Mouse (Mus musculus) liver, embryonic 13.5 days (tissue): ENCODE measurements around the gene Sec31b. TPM values are rescaled to one million over a fixed set of nuclear protein-coding genes. Genes with fewer than 3 reads are reported as not detected.

Experiments used
- polyA plus RNA-seq: library from polyadenylated mRNA; unstranded; fragments of >200 nt; fragmentation: Nextera tagmentation; extraction: Ambion mirVana; gene quantifications from 2 replicates; pipeline ENCODE4 v1.2.1, GENCODE M21; 2015

The Sec31b gene
- polyA plus RNA-seq, 1 experiment from 2014 or later = 0.29 TPM

Other genes with a start within 250 kb of the Sec31b start
- 0.05 TPM in 1 of 2 replicates, not detected in the other for gene Scd4, start 212.8 kb downstream of the Sec31b start, polyA plus RNA-seq
- gene Scd1, start 138.0 kb downstream of the Sec31b start, polyA plus RNA-seq = 7.3 and 10.0 TPM in 2 replicates
- gene Wnt8b, start 52.4 kb downstream of the Sec31b start, polyA plus RNA-seq = not detected in 2 replicates
- gene Gm20538, start 7.0 kb upstream of the Sec31b start, polyA plus RNA-seq = not detected in 2 replicates
- gene Ndufb8, start 9.6 kb upstream of the Sec31b start, polyA plus RNA-seq = 345 and 371 TPM in 2 replicates
- 10.6 and 13.3 TPM in 2 replicates for gene Hif1an, start 17.0 kb upstream of the Sec31b start, polyA plus RNA-seq
- gene Pax2, start 210.2 kb upstream of the Sec31b start, polyA plus RNA-seq = not detected in 2 replicates